Mouse (Mus musculus) kidney, embryonic 14.5 days (tissue): Measurements from ENCODE around the gene Kcnma1. TPM values are rescaled to one million over a fixed set of nuclear protein-coding genes. Genes with fewer than 3 reads are reported as not detected.

Experiments
- ATAC-seq: fragments of 200-750 bp; cut with Nextera tagmentation; 2 replicates; pipeline ENCODE4 v1.8.0; 2017; ENCODE audit warnings: moderate number of reproducible peaks, mild to moderate bottlenecking, moderate TSS enrichment, moderate library complexity; ENCODE audit not compliant: low FRiP score, low TSS enrichment
- H3K27ac ChIP-seq: fragments of 300-500 bp; sonication (generic); 2 replicates; pipeline ENCODE4 v1.5.1; 2014; ENCODE audit warnings: low read depth, mild to moderate bottlenecking, low read length, moderate library complexity, mixed read lengths
- H3K27me3 ChIP-seq: fragments of 300-500 bp; sonication (generic); 2 replicates; pipeline ENCODE4 v1.6.1; 2014; ENCODE audit warnings: mild to moderate bottlenecking, low read length; ENCODE audit not compliant: control insufficient read depth, insufficient read depth
- H3K36me3 ChIP-seq: fragments of 300-500 bp; sonication (generic); 2 replicates; pipeline ENCODE4 v1.6.1; 2014; ENCODE audit warnings: low read length, mixed read lengths; ENCODE audit not compliant: control insufficient read depth, insufficient read depth
- H3K4me1 ChIP-seq: fragments of 300-500 bp; sonication (generic); 2 replicates; pipeline ENCODE4 v1.6.1; 2014; ENCODE audit warnings: low read length, mixed read lengths; ENCODE audit not compliant: control insufficient read depth, insufficient read depth
- H3K4me2 ChIP-seq: fragments of 300-500 bp; sonication (generic); replicated peaks from 2 replicates; pipeline ENCODE4 v1.6.1; 2014; ENCODE audit warnings: low read depth, mild to moderate bottlenecking, low read length
- H3K4me3 ChIP-seq: fragments of 300-500 bp; sonication (generic); 2 replicates; pipeline ENCODE4 v1.5.1; 2014; ENCODE audit warnings: mild to moderate bottlenecking, low read length
- H3K9ac ChIP-seq: fragments of 300-500 bp; sonication (generic); 2 replicates; pipeline ENCODE4 v1.6.1; 2014; ENCODE audit warnings: low read depth, mild to moderate bottlenecking, low read length, moderate library complexity
- H3K9me3 ChIP-seq: fragments of 300-500 bp; sonication (generic); 2 replicates; pipeline ENCODE4 v1.6.1; 2016; ENCODE audit warnings: low read length; ENCODE audit not compliant: control insufficient read depth
- whole genome bisulfite sequencing: fragments of 180-500 bp; shearing (Covaris S2); extraction: QIAGEN DNeasy Blood & Tissue Kit; methylation state at CpG from one replicate; pipeline ENCODE4 v1.1.7; 2014; 5-methylcytosine and 5-hydroxymethylcytosine counted together
- polyA plus RNA-seq: library from polyadenylated mRNA; unstranded; fragments of >200 nt; fragmentation: Nextera tagmentation; extraction: Ambion mirVana; gene quantifications from 2 replicates; pipeline ENCODE4 v1.2.1, GENCODE M21; 2014

Kcnma1 gene
- polyA plus RNA-seq, 1 experiment from 2014 or later, result 1.5 TPM

DNA sequence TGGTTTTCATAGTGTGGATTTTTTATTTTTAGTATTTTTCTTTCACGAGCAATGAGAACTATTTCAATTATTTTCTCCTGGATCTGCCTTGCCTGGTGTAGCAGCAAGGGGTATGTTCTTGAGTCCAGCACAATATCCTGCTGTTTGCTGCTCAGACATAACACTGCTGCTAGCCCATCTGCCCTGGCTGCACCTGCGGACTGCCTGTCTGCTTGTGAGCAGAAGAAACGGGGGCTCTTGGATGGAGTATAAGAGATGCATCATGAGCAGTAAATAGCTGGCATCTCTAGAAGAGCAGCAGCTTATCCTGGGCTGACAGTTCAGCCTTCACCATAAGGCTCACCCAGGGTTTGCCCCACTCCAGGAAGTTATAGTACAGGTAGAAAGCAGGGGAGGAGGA is 687.5 kb downstream of the Kcnma1 start:
- H3K36me3 ChIP-seq, result no peaks in the 10 kb centered on the region
- no peak overlapping the region for H3K4me3 ChIP-seq
- no peaks in the 10 kb centered on the region for H3K4me1 ChIP-seq
- no peaks in the 10 kb centered on the region for H3K27me3 ChIP-seq
- ATAC-seq, result no peak
- H3K27ac ChIP-seq, result no peak overlapping the region
- no peaks in the 10 kb centered on the region for H3K9me3 ChIP-seq
- H3K9ac ChIP-seq, result no peak overlapping the region
- H3K4me2 ChIP-seq, result no peak overlapping the region
- 90% methylated on average over 3 of the region's 3 CpGs for WGBS

GRCm38 (mm10) chr14:23305288-23305687 is 709.0 kb downstream of the Kcnma1 start:
- WGBS, result 92% methylated on average over 5 of the region's 5 CpGs
- Histone ChIP-seq H3K9me3 (no peaks in the 10 kb centered on the region), H3K9ac (no peak overlapping the region), H3K4me2 (no peak overlapping the region), H3K27ac (no peak overlapping the region), H3K4me3 (no peak overlapping the region), H3K36me3 (no peaks in the 10 kb centered on the region), H3K4me1 (0 out of 2 replicates have a peak, but pooled peaks cover 5% of the 10 kb centered on the region), H3K27me3 (no peaks in the 10 kb centered on the region)
- ATAC-seq, result no peak

- no peak overlapping the region for H3K27ac ChIP-seq
- no peaks in the 10 kb centered on the region for H3K27me3 ChIP-seq
- H3K9me3 ChIP-seq, result no peaks in the 10 kb centered on the region
- no peak for ATAC-seq
- no peak overlapping the region for H3K4me3 ChIP-seq
- 94% methylated on average over 2 of the region's 2 CpGs for WGBS
- H3K4me2 ChIP-seq, result no peak overlapping the region
- H3K36me3 ChIP-seq, result no peaks in the 10 kb centered on the region
- 0 out of 2 replicates have a peak, but pooled peaks cover 5% of the 10 kb centered on the region for H3K4me1 ChIP-seq
- no peak overlapping the region for H3K9ac ChIP-seq
Observed at GRCm38 (mm10) chr14:23300443-23300842, 713.8 kb downstream of the Kcnma1 start.

- H3K4me2 ChIP-seq, result no peak overlapping the region
- H3K9ac ChIP-seq, result no peak overlapping the region
- H3K9me3 ChIP-seq, result 0 out of 2 replicates have a peak, but pooled peaks cover 2% of the 10 kb centered on the region
- H3K36me3 ChIP-seq, result no peaks in the 10 kb centered on the region
- no peaks in the 10 kb centered on the region for H3K27me3 ChIP-seq
- no peak overlapping the region for H3K27ac ChIP-seq
- no peak for ATAC-seq
- WGBS, result 79% methylated on average over 2 of the region's 2 CpGs
- H3K4me3 ChIP-seq, result no peak overlapping the region
- H3K4me1 ChIP-seq, result no peaks in the 10 kb centered on the region
Observed at GRCm38 (mm10) chr14:23290634-23291033, 723.7 kb downstream of the Kcnma1 start.

DNA sequence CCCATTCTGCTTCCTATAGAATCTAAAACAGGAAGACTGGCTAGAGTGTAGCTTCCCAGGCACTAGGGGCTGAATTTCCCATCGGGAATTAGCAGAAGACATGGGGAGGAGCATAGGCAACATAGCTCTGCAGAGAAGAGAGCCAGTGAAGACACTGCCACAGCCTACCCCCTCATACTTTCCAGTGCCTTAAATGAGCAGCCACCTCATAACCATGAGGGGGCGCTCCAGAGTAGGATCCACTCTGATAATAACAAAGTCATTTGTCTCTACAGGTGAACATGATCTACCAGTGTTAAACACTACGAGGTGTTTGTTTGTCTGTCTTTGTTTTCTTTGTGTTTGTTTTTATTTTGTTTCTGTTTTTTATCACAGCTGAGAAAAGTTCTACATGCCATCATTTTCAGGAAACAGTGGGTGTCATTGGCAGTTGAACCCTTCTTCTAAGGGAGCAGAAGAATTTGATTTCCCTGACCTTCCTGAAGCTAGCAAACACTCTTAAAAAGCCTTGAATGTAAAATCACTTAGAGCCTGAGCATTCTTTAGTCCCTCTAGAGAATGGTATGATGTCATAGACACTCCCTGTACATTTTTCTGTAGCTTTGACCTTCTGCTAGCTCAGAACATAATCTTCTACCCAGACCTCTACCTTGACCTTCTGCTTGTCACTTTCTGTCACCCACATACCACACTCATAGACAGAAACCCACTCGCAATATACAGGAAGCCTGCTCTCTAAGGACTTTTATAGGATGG is 747.6 kb downstream of the Kcnma1 start:
- Histone ChIP-seq H3K27me3 (no peaks in the 10 kb centered on the region), H3K9me3 (no peaks in the 10 kb centered on the region), H3K9ac (no peak overlapping the region), H3K4me2 (no peak overlapping the region), H3K36me3 (no peaks in the 10 kb centered on the region), H3K4me1 (0 out of 2 replicates have a peak, but pooled peaks cover 3% of the 10 kb centered on the region), H3K4me3 (no peak overlapping the region), H3K27ac (no peak overlapping the region)
- no peak for ATAC-seq
- 44% methylated on average over 4 of the region's 4 CpGs for WGBS

DNA sequence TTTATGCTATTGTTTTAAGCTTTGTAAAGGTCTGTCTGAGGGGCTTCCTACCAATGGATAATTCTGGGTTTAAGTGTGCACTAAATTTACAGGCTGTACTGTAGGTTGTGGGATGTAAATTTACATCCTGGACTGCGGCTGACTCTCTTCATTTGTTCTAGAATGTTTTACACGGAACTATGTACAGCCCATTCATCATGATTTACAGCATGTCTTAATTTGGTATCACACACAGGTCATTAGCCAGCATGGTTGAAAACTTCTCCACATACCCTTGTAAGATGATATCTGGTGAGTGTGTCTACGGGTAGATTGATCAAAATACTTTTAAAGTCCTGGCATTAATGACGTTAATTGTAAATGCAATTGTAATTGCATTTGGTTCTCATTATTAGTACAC is 761.1 kb downstream of the Kcnma1 start:
- H3K4me1 ChIP-seq, result no peaks in the 10 kb centered on the region; the same call in 1 of the 2 replicates
- H3K36me3 ChIP-seq, result no peaks in the 10 kb centered on the region
- 24% methylated on average over 4 of the region's 4 CpGs for WGBS
- peak; percentile 60; the same call in 1 of the 2 replicates for ATAC-seq
- no peak overlapping the region for H3K27ac ChIP-seq
- H3K9me3 ChIP-seq, result no peaks in the 10 kb centered on the region
- no peaks in the 10 kb centered on the region for H3K27me3 ChIP-seq
- H3K4me2 ChIP-seq, result no peak overlapping the region
- no peak overlapping the region for H3K4me3 ChIP-seq
- no peak overlapping the region for H3K9ac ChIP-seq

- H3K27me3 ChIP-seq, result no peaks in the 10 kb centered on the region
- no peak overlapping the region for H3K9ac ChIP-seq
- no peaks in the 10 kb centered on the region for H3K36me3 ChIP-seq
- H3K4me3 ChIP-seq, result no peak overlapping the region
- H3K27ac ChIP-seq, result no peak overlapping the region
- no peaks in the 10 kb centered on the region for H3K9me3 ChIP-seq
- no peaks in the 10 kb centered on the region for H3K4me1 ChIP-seq
- ATAC-seq, result peak; percentile 77; the same call in 1 of the 2 replicates
- WGBS, result 31% methylated on average over 5 of the region's 5 CpGs
- H3K4me2 ChIP-seq, result no peak overlapping the region
Observed at GRCm38 (mm10) chr14:23244446-23244845, 769.8 kb downstream of the Kcnma1 start.

GRCm38 (mm10) chr14:23243857-23244256 is 770.4 kb downstream of the Kcnma1 start:
- H3K27me3 ChIP-seq, result no peaks in the 10 kb centered on the region
- H3K4me1 ChIP-seq, result no peaks in the 10 kb centered on the region
- no peak overlapping the region for H3K27ac ChIP-seq
- no peak for ATAC-seq
- H3K9me3 ChIP-seq, result no peaks in the 10 kb centered on the region
- no peak overlapping the region for H3K4me2 ChIP-seq
- H3K9ac ChIP-seq, result no peak overlapping the region
- H3K36me3 ChIP-seq, result no peaks in the 10 kb centered on the region
- H3K4me3 ChIP-seq, result no peak overlapping the region
